Mouse (Mus musculus) CH12.LX (cell line): ENCODE measurements around the gene Rsph10b. TPM values are rescaled to one million over a fixed set of nuclear protein-coding genes. Genes with fewer than 3 reads are reported as not detected.

Experiments
- DNase-seq: peaks from one replicate; pipeline ENCODE4 v3.0.0-alpha.2; 2013; ENCODE audit errors: extremely low read depth
- H3K27ac ChIP-seq: 2 replicates; pipeline ENCODE4 v1.5.1; 2012; ENCODE audit warnings: low read depth, mild to moderate bottlenecking, control low read depth, moderate library complexity; ENCODE audit not compliant: insufficient read depth
- H3K27me3 ChIP-seq: replicated peaks from 2 replicates; pipeline ENCODE3; 2012; ENCODE audit warnings: inconsistent platforms
- H3K36me3 ChIP-seq, 2 experiments: replicated peaks in 1 of 2; 2 replicates each; pipeline versions ENCODE3 to v1.6.1; 2012; ENCODE audit warnings: inconsistent platforms in 1 of 2, low read length in 1 of 2, mild to moderate bottlenecking in 1 of 2, mixed read lengths in 1 of 2, moderate library complexity in 1 of 2; ENCODE audit not compliant: control insufficient read depth in 1 of 2, insufficient read depth in 1 of 2
- H3K4me1 ChIP-seq, 2 experiments: 2 replicates each; pipeline ENCODE4 v1.6.1; 2012; ENCODE audit warnings: inconsistent platforms in 1 of 2, moderate library complexity in 1 of 2; ENCODE audit not compliant: insufficient read depth in 2 of 2, control insufficient read depth in 1 of 2
- H3K4me2 ChIP-seq: 2 replicates; pipeline ENCODE4 v1.6.1; 2012; ENCODE audit warnings: low read depth, mild to moderate bottlenecking, control low read depth; ENCODE audit not compliant: poor library complexity, insufficient read depth, severe bottlenecking
- H3K4me3 ChIP-seq, 3 experiments: fragments of 150-350 bp in 1 of 3; sonication (generic) in 1 of 3; replicated peaks in 1 of 3; 2 replicates each; pipeline versions ENCODE3 to v1.5.1; 2011 to 2012; ENCODE audit warnings: low read depth in 2 of 3, low read length in 2 of 3, mild to moderate bottlenecking in 2 of 3, moderate library complexity in 2 of 3, control low read depth in 1 of 3, improper control_type of control experiment in 1 of 3, inconsistent platforms in 1 of 3, mixed read lengths in 1 of 3; ENCODE audit not compliant: poor library complexity in 1 of 3
- H3K79me2 ChIP-seq: replicated peaks from 2 replicates; pipeline ENCODE4 v1.6.1; 2012; ENCODE audit warnings: mild to moderate bottlenecking, moderate library complexity; ENCODE audit not compliant: control insufficient read depth, poor library complexity, insufficient read depth, severe bottlenecking; ENCODE audit errors: extremely low read depth
- H3K9ac ChIP-seq: 2 replicates; pipeline ENCODE4 v1.6.1; 2012; ENCODE audit warnings: low read depth, mild to moderate bottlenecking, control low read depth, moderate library complexity; ENCODE audit not compliant: insufficient read depth
- H3K9me3 ChIP-seq: replicated peaks from 2 replicates; pipeline ENCODE3; 2012; ENCODE audit warnings: low read length, inconsistent platforms, mixed read lengths
- BHLHE40 ChIP-seq: IDR thresholded peaks from 2 replicates; pipeline ENCODE4 v1.6.1; 2011; ENCODE audit warnings: mild to moderate bottlenecking, low read depth, low read length, improper control_type of control experiment
- CTCF ChIP-seq, 2 experiments: IDR thresholded peaks in 1 of 2; conservative IDR thresholded peaks in 1 of 2; 2 replicates each; pipeline ENCODE4 v1.5.1; 2011 to 2012; ENCODE audit warnings: low read depth in 2 of 2, low read length in 2 of 2, improper control_type of control experiment in 1 of 2, inconsistent platforms in 1 of 2, mild to moderate bottlenecking in 1 of 2, moderate library complexity in 1 of 2
- ELF1 ChIP-seq: IDR thresholded peaks from 2 replicates; pipeline ENCODE4 v1.6.1; 2014; ENCODE audit warnings: low read depth, mild to moderate bottlenecking, inconsistent platforms, low read length, improper control_type of control experiment
- ETS1 ChIP-seq: conservative IDR thresholded peaks from 2 replicates; pipeline ENCODE4 v1.6.1; 2012; ENCODE audit warnings: low read depth, mild to moderate bottlenecking, inconsistent platforms, low read length, improper control_type of control experiment, moderate library complexity
- GABPA ChIP-seq: IDR thresholded peaks from 2 replicates; pipeline ENCODE4 v1.6.1; 2012; ENCODE audit warnings: low read depth, low read length, improper control_type of control experiment, inconsistent platforms; ENCODE audit not compliant: insufficient replicate concordance
- IRF4 ChIP-seq: IDR thresholded peaks from 2 replicates; pipeline ENCODE4 v1.6.1; 2014; ENCODE audit warnings: low read depth, mild to moderate bottlenecking, inconsistent platforms, low read length, improper control_type of control experiment
- JUN ChIP-seq: IDR thresholded peaks from 2 replicates; pipeline ENCODE4 v1.6.1; 2011; ENCODE audit warnings: low read depth, mild to moderate bottlenecking, low read length, improper control_type of control experiment, moderate library complexity; ENCODE audit not compliant: insufficient read depth
- MAFK ChIP-seq: IDR thresholded peaks from 2 replicates; pipeline ENCODE4 v1.6.1; 2011; ENCODE audit warnings: low read length, improper control_type of control experiment; ENCODE audit not compliant: insufficient replicate concordance
- MAX ChIP-seq: IDR thresholded peaks from 2 replicates; pipeline ENCODE4 v1.6.1; 2011; ENCODE audit warnings: low read length, improper control_type of control experiment
- MAZ ChIP-seq: IDR thresholded peaks from 2 replicates; pipeline ENCODE4 v1.6.1; 2012; ENCODE audit warnings: low read depth, mild to moderate bottlenecking, inconsistent platforms, low read length, improper control_type of control experiment, moderate library complexity
- MYC ChIP-seq: IDR thresholded peaks from 2 replicates; pipeline ENCODE4 v1.6.1; 2011; ENCODE audit warnings: low read depth, mild to moderate bottlenecking, improper control_type of control experiment, low read length
- NELFE ChIP-seq: IDR thresholded peaks from 2 replicates; pipeline ENCODE4 v1.6.1; 2011; ENCODE audit warnings: low read depth, low read length, improper control_type of control experiment
- PAX5 ChIP-seq: IDR thresholded peaks from 2 replicates; pipeline ENCODE4 v1.6.1; 2012; ENCODE audit warnings: low read length, inconsistent platforms, mixed read lengths
- RAD21 ChIP-seq: IDR thresholded peaks from 2 replicates; pipeline ENCODE4 v1.6.1; 2011; ENCODE audit warnings: low read depth, mild to moderate bottlenecking, low read length, improper control_type of control experiment, moderate library complexity
- RCOR1 ChIP-seq: conservative IDR thresholded peaks from 2 replicates; pipeline ENCODE4 v1.6.1; 2012; ENCODE audit warnings: low read depth, mild to moderate bottlenecking, inconsistent platforms, low read length, improper control_type of control experiment
- SIN3A ChIP-seq: IDR thresholded peaks from 2 replicates; pipeline ENCODE4 v1.6.1; 2012; ENCODE audit warnings: low read length, improper control_type of control experiment, inconsistent platforms
- SMC3 ChIP-seq: IDR thresholded peaks from 2 replicates; pipeline ENCODE4 v1.6.1; 2011; ENCODE audit warnings: low read depth, low read length, improper control_type of control experiment
- UBTF ChIP-seq: IDR thresholded peaks from 2 replicates; pipeline ENCODE4 v1.6.1; 2012; ENCODE audit warnings: low read depth, mild to moderate bottlenecking, inconsistent platforms, low read length, improper control_type of control experiment, moderate library complexity
- USF1 ChIP-seq: IDR thresholded peaks from 2 replicates; pipeline ENCODE4 v1.6.1; 2014; ENCODE audit warnings: low read depth, mild to moderate bottlenecking, inconsistent platforms, low read length, improper control_type of control experiment
- USF2 ChIP-seq: conservative IDR thresholded peaks from 2 replicates; pipeline ENCODE4 v1.6.1; 2011; ENCODE audit warnings: low read depth, low read length, improper control_type of control experiment
- ZMIZ1 ChIP-seq: IDR thresholded peaks from 2 replicates; pipeline ENCODE4 v1.6.1; 2012; ENCODE audit warnings: low read depth, mild to moderate bottlenecking, inconsistent platforms, low read length, improper control_type of control experiment
- ZNF384 ChIP-seq: IDR thresholded peaks from 2 replicates; pipeline ENCODE4 v1.6.1; 2012; ENCODE audit warnings: low read depth, low read length, improper control_type of control experiment, inconsistent platforms
- dilution Hi-C: fragments of 300-500 bp; cut with MboI; formaldehyde crosslinking; loops from 2 replicates; pipeline ENCODE4 v1.14.3; 2020; ENCODE audit warnings: low sequenced_read_pairs; ENCODE audit not compliant: extremely low pct_unique_long_range_greater_than_20kb, extremely low pct_ligation_motif_present
- in situ Hi-C: fragments of 300-500 bp; cut with MboI; formaldehyde crosslinking; loops from 3 replicates; pipeline ENCODE4 v1.14.3; 2019; ENCODE audit warnings: low sequenced_read_pairs, low pct_ligation_motif_present, low pct_unique_long_range_greater_than_20kb, mixed read lengths
- polyA plus RNA-seq: library from polyadenylated mRNA; unstranded; fragments of >175 nt; gene quantifications from 2 replicates; pipeline ENCODE4 v1.2.1, GENCODE M21; 2012; ENCODE audit warnings: low read depth; ENCODE audit not compliant: insufficient read length
- total RNA-seq, 2 experiments: library from RNA; depleted of rRNA; stranded (reverse); fragments of 300-350 nt in 1 of 2; fragments of >200 nt in 1 of 2; gene quantifications; 2 replicates each; pipeline ENCODE4 v1.2.3; 2012 to 2014

The Rsph10b gene
- total and polyA plus RNA-seq, 3 experiments: 0.28 to 0.31 (median 0.30) TPM

- Histone ChIP-seq H3K27ac (no peak overlapping the region), H3K9ac (no peak overlapping the region), H3K9me3 (no peaks in the 10 kb centered on the region), H3K4me1 (no peaks in the 10 kb centered on the region), H3K4me2 (no peak overlapping the region), H3K27me3 (no peaks in the 10 kb centered on the region), H3K79me2 (peaks cover 6% of the 10 kb centered on the region), H3K36me3 (peaks cover 58 to 83% of the 10 kb centered on the region in 2 experiments), H3K4me3 (no peak overlapping the region)
- dilution Hi-C loops: no loop called here
- no peak for TF ChIP-seq RAD21
- no peak for TF ChIP-seq USF2
- TF ChIP-seq ETS1: no peak
- TF ChIP-seq ELF1: no peak
- TF ChIP-seq MAFK: 0 out of 2 replicates have a peak, but pooled peaks have one; percentile 49
- no peak for TF ChIP-seq ZMIZ1
- no peak for TF ChIP-seq PAX5
- no peak for DNase-seq
- in situ Hi-C loops: no loop called here
These were observed 14.7 kb upstream of the Rsph10b start for GRCm38 (mm10) chr5:143918120-143918519.

GRCm38 (mm10) chr5:143924781-143925452 lies 7.9 kb upstream of the Rsph10b start:
- TF ChIP-seq USF2 (no peak), RCOR1 (no peak), MYC (no peak), RAD21 (no peak), CTCF (conservative IDR thresholded peaks at IDR 0.05 in 1 of 2, IDR thresholded peaks at IDR 0.05 in 1 of 2; ENCODE audit: low read depth in 2 of 2, low read length in 2 of 2) (no peak), SIN3A (no peak), GABPA (no peak), MAX (no peak), SMC3 (no peak), UBTF (no peak), USF1 (no peak), IRF4 (no peak), ETS1 (no peak), JUN (no peak), ZNF384 (no peak), BHLHE40 (no peak), MAFK (no peak), NELFE (no peak), MAZ (no peak)

More at GRCm38 (mm10) chr5:143924781-143925452, 7.9 kb upstream of the Rsph10b start:
- dilution Hi-C loops: no loop called here
- Histone ChIP-seq H3K27ac (no peak overlapping the region), H3K79me2 (no peaks in the 10 kb centered on the region; the same call in 1 of the 2 replicates), H3K36me3 (peaks cover 75 to 90% of the 10 kb centered on the region in 2 experiments), H3K4me3 (no peak overlapping the region), H3K4me1 (no peaks in the 10 kb centered on the region), H3K9me3 (no peaks in the 10 kb centered on the region), H3K4me2 (no peak overlapping the region), H3K9ac (no peak overlapping the region), H3K27me3 (no peaks in the 10 kb centered on the region)
- in situ Hi-C loops: no loop called here
- no peak for DNase-seq
